Mouse (Mus musculus) midbrain, embryonic 12.5 days (tissue): Measurements from ENCODE around the gene Ppp1r1b. TPM values are rescaled to one million over a fixed set of nuclear protein-coding genes. Genes with fewer than 3 reads are reported as not detected.

Experiments used
- ATAC-seq: fragments of 200-750 bp; cut with Nextera tagmentation; 2 replicates; pipeline ENCODE4 v1.8.0; 2017; ENCODE audit warnings: low read depth, moderate TSS enrichment, moderate library complexity; ENCODE audit not compliant: low FRiP score
- H3K27ac ChIP-seq: fragments of 300-500 bp; sonication (generic); replicated peaks from 2 replicates; pipeline ENCODE4 v1.5.1; 2016; ENCODE audit warnings: mild to moderate bottlenecking
- H3K27me3 ChIP-seq: fragments of 300-500 bp; sonication (generic); 2 replicates; pipeline ENCODE4 v1.6.1; 2016; ENCODE audit warnings: mild to moderate bottlenecking
- H3K36me3 ChIP-seq: fragments of 300-500 bp; sonication (generic); 2 replicates; pipeline ENCODE4 v1.6.1; 2016
- H3K4me1 ChIP-seq: fragments of 300-500 bp; sonication (generic); 2 replicates; pipeline ENCODE4 v1.6.1; 2016
- H3K4me2 ChIP-seq: fragments of 300-500 bp; sonication (generic); replicated peaks from 2 replicates; pipeline ENCODE4 v1.6.1; 2016; ENCODE audit warnings: mild to moderate bottlenecking, moderate library complexity
- H3K4me3 ChIP-seq: fragments of 300-500 bp; sonication (generic); 2 replicates; pipeline ENCODE4 v1.5.1; 2016; ENCODE audit warnings: mild to moderate bottlenecking
- H3K9ac ChIP-seq: fragments of 300-500 bp; sonication (generic); replicated peaks from 2 replicates; pipeline ENCODE4 v1.6.1; 2016; ENCODE audit warnings: mild to moderate bottlenecking, moderate library complexity
- H3K9me3 ChIP-seq: fragments of 300-500 bp; sonication (generic); 2 replicates; pipeline ENCODE4 v1.6.1; 2016; ENCODE audit warnings: mild to moderate bottlenecking
- WGBS: fragments of 180-500 bp; shearing (Covaris S2); methylation state at CpG from one replicate; pipeline ENCODE4 v1.1.7; 2016; 5-methylcytosine and 5-hydroxymethylcytosine counted together
- polyA plus RNA-seq: library from polyadenylated mRNA; unstranded; fragments of >200 nt; fragmentation: Nextera tagmentation; extraction: Ambion mirVana; gene quantifications from 2 replicates; pipeline ENCODE4 v1.2.1, GENCODE M21; 2016

The Ppp1r1b gene
- polyA plus RNA-seq, 1 experiment from 2014 or later = 1.4 TPM

GRCm38 (mm10) chr11:98392645-98393044 is 44.4 kb downstream of the Ppp1r1b start:
- no peak overlapping the region for H3K9ac ChIP-seq
- no peak for ATAC-seq
- peaks cover 8% of the 10 kb centered on the region; the same call in 1 of the 2 replicates for H3K4me1 ChIP-seq
- peaks cover 52% of the 10 kb centered on the region for H3K27me3 ChIP-seq
- no peak overlapping the region for H3K4me3 ChIP-seq
- no peak overlapping the region for H3K27ac ChIP-seq
- 41% methylated on average over 4 of the region's 4 CpGs for WGBS
- no peak overlapping the region for H3K4me2 ChIP-seq
- no peaks in the 10 kb centered on the region for H3K36me3 ChIP-seq
- no peaks in the 10 kb centered on the region for H3K9me3 ChIP-seq

- no peak overlapping the region for H3K4me3 ChIP-seq
- peaks cover 47% of the 10 kb centered on the region for H3K27me3 ChIP-seq
- ATAC-seq = no peak
- H3K4me2 ChIP-seq = no peak overlapping the region
- peaks cover 8% of the 10 kb centered on the region; the same call in 1 of the 2 replicates for H3K4me1 ChIP-seq
- WGBS = 82% methylated on average over 6 of the region's 6 CpGs
- H3K36me3 ChIP-seq = no peaks in the 10 kb centered on the region
- no peak overlapping the region for H3K27ac ChIP-seq
- no peaks in the 10 kb centered on the region for H3K9me3 ChIP-seq
- H3K9ac ChIP-seq = no peak overlapping the region
Measured at GRCm38 (mm10) chr11:98393317-98393716, 45.1 kb downstream of the Ppp1r1b start.

- H3K4me3 ChIP-seq = no peak overlapping the region
- ATAC-seq = no peak
- no peak overlapping the region for H3K9ac ChIP-seq
- no peaks in the 10 kb centered on the region for H3K9me3 ChIP-seq
- H3K36me3 ChIP-seq = no peaks in the 10 kb centered on the region
- H3K4me1 ChIP-seq = peaks cover 5% of the 10 kb centered on the region; the same call in 1 of the 2 replicates
- no peak overlapping the region for H3K27ac ChIP-seq
- 64% methylated on average over 6 of the region's 6 CpGs for WGBS
- peaks cover 37% of the 10 kb centered on the region for H3K27me3 ChIP-seq
- no peak overlapping the region for H3K4me2 ChIP-seq
Measured at GRCm38 (mm10) chr11:98394301-98394700, 46.1 kb downstream of the Ppp1r1b start.

- no peak overlapping the region for H3K9ac ChIP-seq
Measured at GRCm38 (mm10) chr11:98395041-98395440, 46.8 kb downstream of the Ppp1r1b start.

GRCm38 (mm10) chr11:98397946-98398345 is 49.7 kb downstream of the Ppp1r1b start:
- 89% methylated on average over 7 of the region's 7 CpGs for WGBS
- Histone ChIP-seq H3K9me3 (no peaks in the 10 kb centered on the region), H3K4me1 (peaks cover 17% of the 10 kb centered on the region), H3K9ac (no peak overlapping the region), H3K27me3 (peaks cover 11% of the 10 kb centered on the region; the same call in 1 of the 2 replicates), H3K36me3 (no peaks in the 10 kb centered on the region), H3K27ac (no peak overlapping the region), H3K4me3 (no peak overlapping the region), H3K4me2 (no peak overlapping the region)
- ATAC-seq = no peak

More at GRCm38 (mm10) chr11:98395041-98395440, 46.8 kb downstream of the Ppp1r1b start:
- Histone ChIP-seq H3K4me1 (peaks cover 10% of the 10 kb centered on the region), H3K36me3 (no peaks in the 10 kb centered on the region), H3K27me3 (peaks cover 31% of the 10 kb centered on the region), H3K27ac (no peak overlapping the region), H3K9me3 (no peaks in the 10 kb centered on the region), H3K4me3 (no peak overlapping the region), H3K4me2 (no peak overlapping the region)
- WGBS = 67% methylated on average over 4 of the region's 4 CpGs
- ATAC-seq = no peak

GRCm38 (mm10) chr11:98400161-98400726 is 52.0 kb downstream of the Ppp1r1b start, which contains the start of gene Pgap3:
Gene Pgap3 (minus strand): TSS chr11:98400490.
- Histone ChIP-seq H3K4me3 (peak within 1 kb of the TSS; percentile 74), H3K9me3 (no peaks in the 10 kb centered on the region), H3K4me1 (peaks cover 12% of the 10 kb centered on the region), H3K27ac (peak within 1 kb of the TSS; percentile 98), H3K4me2 (peak within 1 kb of the TSS; percentile 68), H3K27me3 (peaks cover 23% of the 10 kb centered on the region), H3K36me3 (no peaks in the 10 kb centered on the region), H3K9ac (peak within 1 kb of the TSS; percentile 72)
- WGBS = under 1% methylated on average over 40 of the region's 40 CpGs
- peak; percentile 91 for ATAC-seq

- peak overlapping the region; percentile 72 for H3K9ac ChIP-seq
- no peak for ATAC-seq
Measured at GRCm38 (mm10) chr11:98400816-98401215, 52.6 kb downstream of the Ppp1r1b start.

GRCm38 (mm10) chr11:98406621-98407020 is 58.4 kb downstream of the Ppp1r1b start:
- Histone ChIP-seq H3K4me2 (no peak overlapping the region), H3K4me1 (peaks cover 14% of the 10 kb centered on the region), H3K9me3 (no peaks in the 10 kb centered on the region), H3K36me3 (no peaks in the 10 kb centered on the region), H3K27ac (no peak overlapping the region), H3K27me3 (peaks cover 35% of the 10 kb centered on the region), H3K9ac (no peak overlapping the region), H3K4me3 (no peak overlapping the region)
- ATAC-seq = no peak
- 72% methylated on average over 6 of the region's 6 CpGs for WGBS

More at GRCm38 (mm10) chr11:98400816-98401215, 52.6 kb downstream of the Ppp1r1b start:
- peak overlapping the region; percentile 98 for H3K27ac ChIP-seq
- H3K36me3 ChIP-seq = no peaks in the 10 kb centered on the region
- H3K4me2 ChIP-seq = peak overlapping the region; percentile 68
- peaks cover 12% of the 10 kb centered on the region for H3K4me1 ChIP-seq
- 51% methylated on average over 3 of the region's 3 CpGs for WGBS
- H3K27me3 ChIP-seq = peaks cover 23% of the 10 kb centered on the region
- H3K4me3 ChIP-seq = peak overlapping the region; percentile 74
- H3K9me3 ChIP-seq = no peaks in the 10 kb centered on the region

Other genes starting within 250 kb of the Ppp1r1b start
- gene Fbxl20, start 198.0 kb upstream of the Ppp1r1b start, polyA plus RNA-seq = 35.2 and 36.4 TPM in 2 replicates
- gene Med1, start 155.1 kb upstream of the Ppp1r1b start, polyA plus RNA-seq = 80.9 and 84.7 TPM in 2 replicates
- 14.1 and 16.7 TPM in 2 replicates for gene Cdk12, start 145.3 kb upstream of the Ppp1r1b start, polyA plus RNA-seq
- 1.3 and 2.3 TPM in 2 replicates for gene Neurod2, start 18.8 kb upstream of the Ppp1r1b start, polyA plus RNA-seq
- gene Stard3, start 10.0 kb downstream of the Ppp1r1b start, polyA plus RNA-seq = 46.9 and 52.0 TPM in 2 replicates
- gene Tcap, start 35.4 kb downstream of the Ppp1r1b start, polyA plus RNA-seq = 0.19 and 0.33 TPM in 2 replicates
- 0.15 TPM in 1 of 2 replicates, not detected in the other for gene Pnmt, start 38.0 kb downstream of the Ppp1r1b start, polyA plus RNA-seq
- 9.0 and 9.3 TPM in 2 replicates for gene Pgap3, start 52.1 kb downstream of the Ppp1r1b start, polyA plus RNA-seq
- gene Erbb2, start 64.1 kb downstream of the Ppp1r1b start, polyA plus RNA-seq = 14.9 and 17.4 TPM in 2 replicates
- 158 and 163 TPM in 2 replicates for gene Mien1, start 90.6 kb downstream of the Ppp1r1b start, polyA plus RNA-seq
- gene Grb7, start 98.0 kb downstream of the Ppp1r1b start, polyA plus RNA-seq = 0.43 and 0.75 TPM in 2 replicates
- gene Ikzf3, start 197.6 kb downstream of the Ppp1r1b start, polyA plus RNA-seq = 0.27 TPM in 1 of 2 replicates, not detected in the other
- 0.37 TPM in 1 of 2 replicates, not detected in the other for gene Zpbp2, start 202.7 kb downstream of the Ppp1r1b start, polyA plus RNA-seq
- gene Ormdl3, start 239.0 kb downstream of the Ppp1r1b start, polyA plus RNA-seq = 67.1 and 73.1 TPM in 2 replicates
- gene Lrrc3c, start 249.9 kb downstream of the Ppp1r1b start, polyA plus RNA-seq = not detected in 2 replicates